Mouse (Mus musculus) frontal cortex, adult 2 months (tissue): ENCODE measurements around the gene Nectin4. TPM values are rescaled to one million over a fixed set of nuclear protein-coding genes. Genes with fewer than 3 reads are reported as not detected.
A peak's percentile ranks its signal among the peaks of the same experiment; 100 is the strongest.

Experiments used
- DNase-seq, 2 experiments: peaks; one replicate each; pipeline ENCODE4 v3.0.0; 2022; ENCODE audit warnings: low spot score in 1 of 2; ENCODE audit errors: extremely low spot score in 1 of 2
- polyA plus RNA-seq: library from polyadenylated mRNA; depleted of rRNA; stranded (reverse); fragments of >200 nt; gene quantifications from 2 replicates; pipeline ENCODE4 v1.2.3, GENCODE M21; 2012; rRNA removed

Gene Nectin4
- polyA plus RNA-seq, 1 experiment, result 3.1 TPM

DNA sequence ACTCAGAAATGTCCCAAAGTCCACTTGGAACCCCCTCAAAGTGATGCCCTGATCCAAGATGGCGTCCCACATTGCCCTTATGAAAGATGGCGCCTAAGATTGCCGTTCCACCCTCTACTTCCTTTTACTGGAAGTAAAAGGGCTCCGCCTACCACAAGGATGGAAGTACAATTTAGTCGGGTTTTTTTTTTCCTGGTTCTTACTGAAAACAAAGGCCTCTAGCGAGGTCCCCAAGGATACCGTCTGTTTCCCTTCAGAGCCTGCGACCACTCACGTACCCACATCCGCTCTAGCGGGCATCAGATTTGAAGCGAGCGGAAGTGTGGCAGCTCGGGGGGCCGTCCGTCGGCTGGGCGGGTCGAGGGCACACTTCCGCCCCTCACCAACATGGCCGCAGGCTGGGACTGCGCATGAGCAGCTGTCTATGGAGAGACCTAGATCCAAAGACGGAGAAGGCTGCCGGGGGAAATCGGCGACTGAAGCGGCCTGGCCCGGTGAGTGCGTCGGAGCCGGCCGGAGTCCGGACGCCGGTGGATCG, 41.1 kb downstream of the Nectin4 start, which contains the start of gene Usf1:
Usf1 (plus strand) TSS at position 367 of the 538 bp plus-strand sequence.
- DNase-seq, result peak; percentile 91 to 95

DNA sequence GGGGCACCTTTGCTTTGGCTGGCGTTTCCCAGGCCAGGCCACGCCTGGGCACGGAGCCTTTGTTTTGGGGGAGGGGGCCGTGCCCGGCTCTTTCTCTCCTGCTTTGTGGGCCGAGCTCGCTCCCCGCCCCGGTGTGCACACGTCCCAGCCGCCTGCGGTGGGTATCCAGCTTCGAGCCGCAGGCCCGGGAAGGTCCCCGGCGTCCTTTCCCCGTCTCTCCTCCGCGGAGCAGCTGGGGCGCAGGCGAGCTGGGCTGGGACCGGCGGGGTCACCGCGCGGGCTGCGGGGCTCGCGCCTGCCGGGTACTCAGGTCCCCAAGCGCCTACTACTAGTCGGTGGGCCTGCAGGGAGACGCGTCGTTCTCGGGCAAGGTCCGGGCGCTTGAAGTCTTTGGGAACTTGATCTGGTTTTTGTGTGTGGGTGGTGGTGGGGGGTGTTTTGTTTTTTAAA, 41.6 kb downstream of the Nectin4 start:
- DNase-seq, result no peak

DNA sequence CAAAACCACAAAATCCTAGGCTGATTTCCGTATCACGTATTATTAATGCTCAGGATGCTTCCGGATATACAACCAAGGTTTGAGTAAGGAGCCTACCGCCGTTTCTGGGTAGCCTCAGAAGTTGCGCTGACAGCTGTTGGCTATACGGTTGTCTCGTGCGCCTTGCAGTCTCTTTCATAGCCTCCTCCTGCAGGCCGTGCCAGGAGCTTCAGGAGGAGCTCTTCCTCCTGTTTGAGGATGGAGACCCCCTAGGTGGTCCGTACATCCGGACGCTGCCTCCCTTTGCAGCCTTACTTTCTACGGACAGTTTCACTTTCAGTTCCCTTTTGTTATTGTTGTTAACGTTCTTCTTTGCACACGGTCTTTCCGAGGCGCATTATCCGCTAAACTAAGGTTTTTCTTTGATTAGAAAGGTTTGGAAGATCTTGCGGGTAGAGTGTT, 42.1 kb downstream of the Nectin4 start:
- peak in 1 of 2 experiments; percentile 19 for DNase-seq

DNA sequence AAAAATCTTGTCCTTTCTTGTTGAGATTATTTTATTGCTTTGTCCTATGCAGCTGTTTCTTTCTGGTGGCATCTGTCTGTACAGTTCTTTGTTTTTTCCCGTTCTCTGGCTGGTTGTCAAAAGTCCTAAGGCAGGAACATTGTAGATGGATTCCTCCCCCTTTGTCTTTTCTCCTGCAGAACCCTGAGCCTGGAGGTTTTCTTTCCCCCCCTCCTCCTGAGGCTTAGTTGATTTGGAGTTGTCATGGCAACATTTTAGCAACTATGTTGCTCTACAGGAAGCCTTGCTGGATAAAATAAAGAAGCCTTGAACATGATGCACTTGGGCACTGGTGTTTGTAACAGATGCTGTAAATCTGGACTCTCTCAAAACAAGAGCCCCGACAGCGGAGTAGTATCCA, 42.5 kb downstream of the Nectin4 start:
- peak in 1 of 2 experiments; percentile 59 for DNase-seq

DNA sequence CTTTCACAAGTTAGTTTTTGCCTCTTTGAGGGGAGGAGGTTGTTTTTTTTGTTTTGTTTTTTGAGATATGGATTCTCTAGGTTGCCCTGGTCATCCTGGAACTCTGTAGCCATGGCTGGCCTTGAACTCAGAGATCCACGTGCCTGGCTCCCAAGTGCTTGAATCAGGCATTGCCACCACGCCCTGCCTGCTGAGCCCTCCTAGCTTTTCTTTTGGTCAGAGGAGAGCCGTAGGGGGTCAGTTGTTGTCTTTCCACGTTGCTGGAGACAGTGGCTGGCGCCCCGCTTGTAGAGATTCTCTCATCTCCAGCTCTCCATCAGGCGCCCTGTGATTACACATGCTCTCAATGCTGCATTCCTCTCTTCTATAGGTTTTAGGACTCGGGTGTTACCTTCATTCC, 43.7 kb downstream of the Nectin4 start:
- DNase-seq, result no peak

DNA sequence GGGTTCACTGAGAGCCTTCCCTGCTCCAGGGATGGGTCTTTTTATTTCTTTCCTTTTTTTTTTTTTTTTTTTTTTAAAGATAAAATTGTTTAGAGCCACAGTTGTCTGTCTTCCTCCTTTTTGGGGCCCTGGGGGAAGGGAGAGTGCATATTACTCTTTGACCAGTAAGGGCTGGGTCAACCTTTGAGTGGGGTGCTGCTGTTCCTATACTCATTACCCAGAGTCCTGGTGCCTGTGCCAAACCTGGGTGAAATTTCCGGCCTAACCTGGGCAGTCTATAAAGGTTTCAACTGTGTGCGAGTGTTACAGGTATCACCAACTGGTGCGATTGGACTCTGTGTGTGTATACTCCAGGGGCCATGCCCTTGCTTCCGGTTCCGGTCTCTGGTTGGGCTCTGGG, 48.8 kb downstream of the Nectin4 start, which contains the start of gene Tstd1:
Tstd1 (plus strand) TSS at position 213 of the 400 bp plus-strand sequence.
- no peak for DNase-seq

DNA sequence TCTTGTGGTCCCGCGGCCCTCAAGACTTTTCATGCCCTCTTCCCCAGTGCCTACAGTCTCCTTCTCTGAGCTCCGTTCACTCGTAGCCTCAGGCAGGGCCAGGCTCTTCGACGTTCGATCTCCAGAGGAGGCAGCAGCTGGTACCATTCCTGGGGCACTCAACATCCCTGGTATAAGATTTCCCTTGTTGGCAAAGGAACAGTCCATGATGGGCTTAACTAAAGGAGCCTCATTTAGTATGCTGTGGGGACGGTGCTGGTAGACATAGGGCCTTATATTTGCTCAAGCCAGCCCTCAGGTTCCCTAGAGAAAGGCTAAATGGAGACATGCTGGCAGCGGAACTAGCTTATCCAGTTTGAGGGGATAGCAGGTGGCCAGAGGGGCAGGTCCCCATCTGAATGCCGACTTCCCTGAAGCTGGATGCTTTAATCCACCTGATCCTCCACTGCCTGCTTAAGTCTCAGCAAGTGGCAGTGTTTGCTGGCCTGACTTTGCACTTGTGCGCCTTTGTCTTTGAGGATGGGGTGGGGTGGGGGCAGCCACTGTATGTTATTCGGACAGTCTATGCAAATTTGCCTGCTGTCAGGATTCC, 49.5 kb downstream of the Nectin4 start:
- no peak for DNase-seq

DNA sequence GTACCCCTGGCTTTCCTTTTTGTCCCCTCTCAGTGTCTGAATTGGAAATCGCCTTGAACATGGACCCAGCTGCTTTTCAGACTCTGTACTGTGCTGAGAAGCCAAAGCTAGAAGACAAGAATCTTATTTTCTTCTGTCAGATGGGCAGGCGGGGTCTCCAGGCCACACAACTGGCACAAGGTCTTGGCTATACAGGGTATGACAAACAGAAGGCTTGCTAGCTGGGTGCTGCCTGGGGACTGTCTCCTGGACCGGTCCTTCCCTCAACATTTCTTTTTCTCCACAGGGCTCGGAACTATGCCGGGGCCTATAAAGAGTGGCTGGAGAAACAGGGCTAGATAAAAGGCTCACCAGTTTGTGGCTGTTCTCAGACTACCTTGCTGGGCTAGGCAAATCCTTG, 50.0 kb downstream of the Nectin4 start:
- no peak for DNase-seq

DNA sequence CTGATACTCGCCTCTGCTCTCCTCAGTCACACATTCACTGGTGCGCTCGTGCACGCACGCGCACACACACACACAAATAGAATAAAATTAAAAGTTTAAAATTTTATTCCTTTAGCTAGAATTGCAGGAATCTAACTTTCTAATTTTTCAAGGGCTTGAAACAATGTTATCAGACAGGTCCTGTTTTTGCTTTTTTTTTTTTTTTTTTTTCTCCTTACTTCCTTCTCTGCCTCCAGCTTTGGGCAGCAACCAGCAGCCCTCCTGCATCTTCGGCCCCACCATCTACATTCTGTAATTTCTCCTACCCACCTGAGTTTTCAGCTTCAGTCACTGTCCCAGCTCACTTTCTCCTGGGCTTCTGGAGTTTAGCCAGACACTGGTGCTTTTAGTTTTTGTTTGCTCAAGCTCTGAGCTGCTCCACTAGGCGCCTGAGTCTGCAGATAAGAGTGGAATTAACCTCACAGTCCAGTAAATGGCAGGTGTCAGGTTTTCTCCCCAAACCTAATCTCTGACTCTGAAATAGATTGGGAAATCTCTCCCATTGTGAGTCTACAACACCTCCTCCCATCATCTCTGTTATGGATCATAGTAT, 52.7 kb downstream of the Nectin4 start:
- no peak for DNase-seq

DNA sequence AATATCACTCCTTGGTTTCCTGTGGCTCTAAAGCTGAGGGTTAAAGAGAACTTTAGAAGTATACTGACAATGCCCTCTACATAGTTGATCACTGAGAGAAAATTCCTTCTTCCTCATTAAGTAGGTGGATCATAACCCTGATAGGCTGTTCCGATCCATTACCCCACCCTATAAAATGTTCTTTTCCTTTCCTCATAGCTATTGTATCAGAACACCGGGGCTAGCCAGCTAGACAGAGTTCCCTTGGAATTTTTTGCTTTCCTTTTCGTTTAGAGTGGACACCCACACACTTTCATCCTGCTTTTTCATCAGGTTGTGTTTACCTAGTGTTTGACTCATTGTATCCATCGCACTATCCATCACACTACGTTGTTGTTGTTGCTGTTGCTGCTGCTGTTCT, 54.7 kb downstream of the Nectin4 start:
- no peak for DNase-seq

DNA sequence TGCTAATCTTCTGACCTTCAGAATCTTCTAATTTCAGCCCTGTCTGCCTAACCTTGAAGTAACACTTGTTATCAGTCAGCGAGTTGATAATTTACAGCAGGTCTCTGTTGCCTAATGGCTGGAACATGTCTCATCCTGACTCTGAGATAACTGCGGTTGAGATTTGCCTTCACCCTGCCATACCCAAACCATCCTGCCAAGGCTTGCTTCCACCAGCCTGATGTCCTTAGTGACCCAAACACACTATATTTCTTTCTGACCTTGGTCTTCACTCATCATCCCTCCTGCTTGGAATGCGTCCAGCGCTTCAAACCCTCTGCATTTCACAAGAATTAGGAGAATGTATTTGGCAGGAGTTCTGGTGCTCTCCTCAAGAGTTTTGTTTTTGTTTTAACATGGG, 55.2 kb downstream of the Nectin4 start:
- no peak for DNase-seq

DNA sequence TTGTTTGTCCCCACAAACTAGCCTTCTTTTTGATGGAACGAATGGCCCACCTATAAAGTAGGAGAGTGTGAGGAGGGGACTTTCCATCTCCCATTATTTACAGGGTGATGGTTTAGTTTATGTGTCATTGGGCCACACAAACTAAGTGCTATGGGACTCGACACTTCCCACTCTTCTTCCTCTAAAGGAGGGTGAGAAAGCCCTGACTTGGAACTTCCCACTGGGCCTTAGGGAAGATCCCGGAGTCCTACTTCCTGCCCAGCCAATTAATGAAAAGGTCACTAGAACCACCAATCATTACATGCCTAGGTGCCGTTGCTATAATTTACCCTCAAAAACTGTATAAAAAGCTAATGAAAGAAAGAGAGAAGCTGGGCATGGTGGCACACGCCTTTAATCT, 62.3 kb downstream of the Nectin4 start:
- no peak for DNase-seq

DNA sequence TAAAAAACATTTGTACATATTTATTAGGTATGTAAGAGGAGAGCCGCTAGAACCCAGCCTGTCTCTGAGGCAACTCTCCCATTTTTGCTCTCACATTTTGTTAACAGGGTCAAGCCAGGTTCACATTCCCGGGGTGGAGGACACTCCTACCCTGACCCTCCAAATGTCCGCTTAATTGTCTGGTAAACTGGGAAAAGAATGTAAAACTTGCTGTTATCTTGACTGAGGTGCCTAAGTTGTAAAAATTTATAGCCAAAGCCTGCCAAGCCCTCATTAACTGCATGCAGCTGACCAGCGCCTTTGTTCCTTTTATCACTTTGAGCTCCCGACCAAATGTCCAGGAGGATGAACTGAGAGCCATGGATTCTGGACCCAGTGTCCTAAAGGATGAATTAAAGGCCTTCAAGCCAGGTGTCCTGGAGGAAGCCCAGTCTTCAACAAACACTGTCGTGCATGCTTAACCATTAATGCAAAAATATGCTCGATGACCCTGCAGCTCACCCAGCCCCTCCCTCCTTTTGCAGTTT, 65.5 kb downstream of the Nectin4 start:
- no peak for DNase-seq

DNA sequence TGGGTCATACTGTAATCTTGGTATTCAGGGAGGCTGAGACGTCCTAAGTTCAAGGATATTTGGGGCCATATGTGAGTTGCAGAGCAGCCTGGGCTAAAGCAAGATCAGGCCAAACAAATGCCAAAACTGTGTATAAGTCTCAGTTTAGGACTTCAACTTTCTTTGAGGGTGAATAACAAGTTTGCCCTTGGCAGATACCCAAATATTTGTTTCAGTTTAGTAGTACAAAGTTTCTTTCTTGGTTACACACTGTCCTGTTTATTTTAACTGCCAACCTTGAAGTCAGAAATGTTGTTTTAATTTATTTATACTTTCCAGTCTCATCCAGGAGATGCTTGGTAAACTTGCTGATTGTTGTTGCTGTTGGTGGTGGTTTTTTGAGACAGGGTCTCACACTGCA, 66.1 kb downstream of the Nectin4 start:
- DNase-seq, result no peak

DNA sequence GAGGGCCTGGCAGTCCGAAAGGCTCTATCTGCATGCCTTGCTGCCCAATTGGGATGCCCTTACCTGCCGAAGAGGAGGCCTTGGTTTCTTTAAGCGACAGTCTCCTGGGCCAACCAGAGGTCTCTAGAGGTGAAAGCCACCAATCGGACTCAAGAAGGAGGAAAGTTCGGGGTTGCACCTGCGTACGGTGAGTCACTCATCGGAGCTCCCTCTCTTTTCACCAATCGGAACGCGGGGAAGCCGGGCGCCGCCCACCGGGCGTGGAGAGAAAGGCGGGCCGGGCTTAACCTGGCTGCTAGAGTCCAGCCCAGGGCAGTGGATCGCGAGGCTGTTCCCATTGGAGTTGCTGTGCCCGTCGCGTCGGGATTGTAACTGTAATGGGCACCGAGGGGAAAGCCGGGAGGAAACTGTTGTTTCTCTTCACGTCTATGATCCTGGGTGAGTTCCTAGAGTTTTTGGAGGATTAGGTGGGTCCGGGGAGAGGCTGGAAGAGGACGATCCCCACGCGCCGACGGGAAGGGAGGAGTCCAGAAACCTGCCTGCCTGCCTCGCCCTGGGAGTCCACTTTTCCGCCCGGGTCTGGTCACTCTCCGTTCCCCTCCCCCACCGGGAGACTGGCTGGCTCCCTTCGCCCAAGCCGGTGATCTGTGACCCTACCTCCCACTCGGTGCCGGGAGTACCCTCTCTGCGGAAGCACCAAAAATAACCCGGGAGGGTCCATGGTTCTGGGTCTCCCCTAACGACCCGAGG, 67.5 kb downstream of the Nectin4 start, which contains the start of gene F11r:
F11r (plus strand) TSS at position 272 of the 750 bp plus-strand sequence.
- peak in 1 of 2 experiments; percentile 21 for DNase-seq

Other genes starting within 250 kb of the Nectin4 start
- 206 and 256 TPM in 2 replicates for gene Sdhc, start 219.5 kb upstream of the Nectin4 start, polyA plus RNA-seq
- gene Mpz, start 219.4 kb upstream of the Nectin4 start, polyA plus RNA-seq, result 1.4 and 2.2 TPM in 2 replicates
- 514 and 520 TPM in 2 replicates for gene Pcp4l1, start 173.8 kb upstream of the Nectin4 start, polyA plus RNA-seq
- gene Nr1i3, start 156.1 kb upstream of the Nectin4 start, polyA plus RNA-seq, result 0.10 and 0.17 TPM in 2 replicates
- 75.9 and 77.3 TPM in 2 replicates for gene Tomm40l, start 147.6 kb upstream of the Nectin4 start, polyA plus RNA-seq
- 3.9 and 5.2 TPM in 2 replicates for gene Apoa2, start 145.0 kb upstream of the Nectin4 start, polyA plus RNA-seq
- 37.1 and 40.6 TPM in 2 replicates for gene Fcer1g, start 135.7 kb upstream of the Nectin4 start, polyA plus RNA-seq
- gene Adamts4, start 119.7 kb upstream of the Nectin4 start, polyA plus RNA-seq, result 10.2 and 10.9 TPM in 2 replicates
- 212 and 225 TPM in 2 replicates for gene Ndufs2, start 118.7 kb upstream of the Nectin4 start, polyA plus RNA-seq
- 65.2 and 73.7 TPM in 2 replicates for gene B4galt3, start 99.8 kb upstream of the Nectin4 start, polyA plus RNA-seq
- 69.4 and 83.5 TPM in 2 replicates for gene Ppox, start 88.9 kb upstream of the Nectin4 start, polyA plus RNA-seq
- 73.0 and 83.2 TPM in 2 replicates for gene Usp21, start 82.1 kb upstream of the Nectin4 start, polyA plus RNA-seq
- 90.5 and 94.3 TPM in 2 replicates for gene Ufc1, start 75.1 kb upstream of the Nectin4 start, polyA plus RNA-seq
- 54.6 and 58.1 TPM in 2 replicates for gene Dedd, start 41.0 kb upstream of the Nectin4 start, polyA plus RNA-seq
- gene Nit1, start 24.5 kb upstream of the Nectin4 start, polyA plus RNA-seq, result 68.2 and 71.3 TPM in 2 replicates
- 137 and 151 TPM in 2 replicates for gene Pfdn2, start 24.4 kb upstream of the Nectin4 start, polyA plus RNA-seq
- 7.9 and 9.0 TPM in 2 replicates for gene Klhdc9, start 9.3 kb upstream of the Nectin4 start, polyA plus RNA-seq
- 1.4 and 1.8 TPM in 2 replicates for gene Arhgap30, start 18.9 kb downstream of the Nectin4 start, polyA plus RNA-seq
- 105 and 119 TPM in 2 replicates for gene Usf1, start 41.2 kb downstream of the Nectin4 start, polyA plus RNA-seq
- 4.1 and 5.0 TPM in 2 replicates for gene Tstd1, start 48.8 kb downstream of the Nectin4 start, polyA plus RNA-seq
- gene F11r, start 67.4 kb downstream of the Nectin4 start, polyA plus RNA-seq, result 8.6 and 9.5 TPM in 2 replicates
- 6.4 and 7.3 TPM in 2 replicates for gene Alyref2, start 133.4 kb downstream of the Nectin4 start, polyA plus RNA-seq
- not detected in 2 replicates for gene Itln1, start 165.2 kb downstream of the Nectin4 start, polyA plus RNA-seq
- gene Cd244a, start 189.1 kb downstream of the Nectin4 start, polyA plus RNA-seq, result 0.04 TPM in 1 of 2 replicates, not detected in the other
- 0.19 and 0.32 TPM in 2 replicates for gene Ly9, start 237.3 kb downstream of the Nectin4 start, polyA plus RNA-seq